Mouse (Mus musculus): ENCODE data around the gene Tmem240. TPM values are rescaled to one million over a fixed set of nuclear protein-coding genes. Genes with fewer than 3 reads are reported as not detected.
"Not testable (repeated sequence)": the region's sequence is repeated elsewhere in the genome, so short reads cannot be mapped to it uniquely, and the experiment has no call there.

The Tmem240 gene
- polyA plus RNA-seq, 1 experiment: not detected

GRCm38 (mm10) chr4:155774280-155774754 lies 39.7 kb downstream of the Tmem240 start, which contains the start of gene Vwa1:
Gene Vwa1 (minus strand): TSS chr4:155774698.
- H3K27ac ChIP-seq (replicated peaks; ENCODE audit: low read depth, low read length): peak within 1 kb of the TSS; percentile 97
- peak within 1 kb of the TSS; percentile 56 for H3K4me3 ChIP-seq (ENCODE audit: insufficient read depth, low read depth, low read length)
- peaks cover 18% of the 10 kb centered on the region for H3K4me1 ChIP-seq (ENCODE audit: control insufficient read depth, insufficient read depth, insufficient read length, low read length)

GRCm38 (mm10) chr4:155774971-155775740 lies 40.6 kb downstream of the Tmem240 start:
- Histone ChIP-seq H3K4me3 (ENCODE audit: insufficient read depth, low read depth, low read length) (no peak overlapping the region), H3K27ac (replicated peaks; ENCODE audit: low read depth, low read length) (peak overlapping the region; percentile 97), H3K4me1 (ENCODE audit: control insufficient read depth, insufficient read depth, insufficient read length, low read length) (peaks cover 20% of the 10 kb centered on the region)

- peaks cover 22% of the 10 kb centered on the region for H3K4me1 ChIP-seq (ENCODE audit: control insufficient read depth, insufficient read depth, insufficient read length, low read length)
- H3K27ac ChIP-seq (replicated peaks; ENCODE audit: low read depth, low read length): peak overlapping the region; percentile 97
- no peak overlapping the region for H3K4me3 ChIP-seq (ENCODE audit: insufficient read depth, low read depth, low read length)
Observed at GRCm38 (mm10) chr4:155775855-155776254, 41.3 kb downstream of the Tmem240 start.

- no peak overlapping the region for H3K4me3 ChIP-seq (ENCODE audit: insufficient read depth, low read depth, low read length)
- peak overlapping the region; percentile 97 for H3K27ac ChIP-seq (replicated peaks; ENCODE audit: low read depth, low read length)
- H3K4me1 ChIP-seq (ENCODE audit: control insufficient read depth, insufficient read depth, insufficient read length, low read length): peaks cover 25% of the 10 kb centered on the region
Observed at GRCm38 (mm10) chr4:155776704-155777335, 42.2 kb downstream of the Tmem240 start.

- no peak overlapping the region for H3K4me3 ChIP-seq (ENCODE audit: insufficient read depth, low read depth, low read length)
- H3K4me1 ChIP-seq (ENCODE audit: control insufficient read depth, insufficient read depth, insufficient read length, low read length): peaks cover 25% of the 10 kb centered on the region
- 0 out of 2 replicates have a peak overlapping the region, but pooled peaks have one; percentile 6 for H3K27ac ChIP-seq (replicated peaks; ENCODE audit: low read depth, low read length)
Observed at GRCm38 (mm10) chr4:155777816-155778215, 43.2 kb downstream of the Tmem240 start.

GRCm38 (mm10) chr4:155779498-155779897 lies 44.9 kb downstream of the Tmem240 start:
- Histone ChIP-seq H3K4me1 (ENCODE audit: control insufficient read depth, insufficient read depth, insufficient read length, low read length) (peaks cover 25% of the 10 kb centered on the region), H3K27ac (replicated peaks; ENCODE audit: low read depth, low read length) (peak overlapping the region; percentile 75; the same call in 1 of the 2 replicates), H3K4me3 (ENCODE audit: insufficient read depth, low read depth, low read length) (no peak overlapping the region)

- peaks cover 21% of the 10 kb centered on the region for H3K4me1 ChIP-seq (ENCODE audit: control insufficient read depth, insufficient read depth, insufficient read length, low read length)
- no peak overlapping the region for H3K4me3 ChIP-seq (ENCODE audit: insufficient read depth, low read depth, low read length)
- peak overlapping the region; percentile 91 for H3K27ac ChIP-seq (replicated peaks; ENCODE audit: low read depth, low read length)
Observed at GRCm38 (mm10) chr4:155780895-155781294, 46.3 kb downstream of the Tmem240 start.

- peak overlapping the region; percentile 82 for H3K4me3 ChIP-seq (ENCODE audit: insufficient read depth, low read depth, low read length)
Observed at GRCm38 (mm10) chr4:155783486-155784080, 49.0 kb downstream of the Tmem240 start.

GRCm38 (mm10) chr4:155784081-155784701 lies 49.6 kb downstream of the Tmem240 start:
- H3K27ac ChIP-seq (replicated peaks; ENCODE audit: low read depth, low read length): peak overlapping the region; percentile 85
- peak overlapping the region; percentile 82 for H3K4me3 ChIP-seq (ENCODE audit: insufficient read depth, low read depth, low read length)
- H3K4me1 ChIP-seq (ENCODE audit: control insufficient read depth, insufficient read depth, insufficient read length, low read length): peaks cover 8% of the 10 kb centered on the region

More at GRCm38 (mm10) chr4:155783486-155784080, 49.0 kb downstream of the Tmem240 start:
- peaks cover 11% of the 10 kb centered on the region for H3K4me1 ChIP-seq (ENCODE audit: control insufficient read depth, insufficient read depth, insufficient read length, low read length)
- H3K27ac ChIP-seq (replicated peaks; ENCODE audit: low read depth, low read length): peak overlapping the region; percentile 85

- Histone ChIP-seq H3K27ac (replicated peaks; ENCODE audit: low read depth, low read length) (no peak overlapping the region), H3K4me1 (ENCODE audit: control insufficient read depth, insufficient read depth, insufficient read length, low read length) (peaks cover 4% of the 10 kb centered on the region), H3K4me3 (ENCODE audit: insufficient read depth, low read depth, low read length) (no peak overlapping the region)
Observed at GRCm38 (mm10) chr4:155785246-155785645, 50.6 kb downstream of the Tmem240 start.

GRCm38 (mm10) chr4:155785819-155786218 lies 51.2 kb downstream of the Tmem240 start, which contains the start of gene Tmem88b:
Gene Tmem88b (minus strand): TSS chr4:155785874.
- Histone ChIP-seq H3K4me1 (ENCODE audit: control insufficient read depth, insufficient read depth, insufficient read length, low read length) (peaks cover 3% of the 10 kb centered on the region; the same call in 1 of the 2 replicates), H3K27ac (replicated peaks; ENCODE audit: low read depth, low read length) (no peak within 1 kb of the TSS), H3K4me3 (ENCODE audit: insufficient read depth, low read depth, low read length) (peak within 1 kb of the TSS; percentile 82)

GRCm38 (mm10) chr4:155788300-155788699 lies 53.7 kb downstream of the Tmem240 start:
- no peak overlapping the region for H3K4me3 ChIP-seq (ENCODE audit: insufficient read depth, low read depth, low read length)
- no peaks in the 10 kb centered on the region for H3K4me1 ChIP-seq (ENCODE audit: control insufficient read depth, insufficient read depth, insufficient read length, low read length)
- no peak overlapping the region for H3K27ac ChIP-seq (replicated peaks; ENCODE audit: low read depth, low read length)

GRCm38 (mm10) chr4:155788833-155789232 lies 54.2 kb downstream of the Tmem240 start:
- not testable (repeated sequence) for H3K4me3 ChIP-seq (ENCODE audit: insufficient read depth, low read depth, low read length); H3K27ac ChIP-seq (replicated peaks; ENCODE audit: low read depth, low read length); H3K4me1 ChIP-seq (ENCODE audit: control insufficient read depth, insufficient read depth, insufficient read length, low read length)

GRCm38 (mm10) chr4:155790021-155790489 lies 55.5 kb downstream of the Tmem240 start, which contains the start of gene Ankrd65:
Gene Ankrd65 (plus strand): TSS chr4:155790439.
- no peak within 1 kb of the TSS for H3K4me3 ChIP-seq (ENCODE audit: insufficient read depth, low read depth, low read length)
- no peak within 1 kb of the TSS for H3K27ac ChIP-seq (replicated peaks; ENCODE audit: low read depth, low read length)
- no peaks in the 10 kb centered on the region for H3K4me1 ChIP-seq (ENCODE audit: control insufficient read depth, insufficient read depth, insufficient read length, low read length)
